Mouse (Mus musculus): ENCODE data around the gene Srgap3.

The Srgap3 gene

DNA sequence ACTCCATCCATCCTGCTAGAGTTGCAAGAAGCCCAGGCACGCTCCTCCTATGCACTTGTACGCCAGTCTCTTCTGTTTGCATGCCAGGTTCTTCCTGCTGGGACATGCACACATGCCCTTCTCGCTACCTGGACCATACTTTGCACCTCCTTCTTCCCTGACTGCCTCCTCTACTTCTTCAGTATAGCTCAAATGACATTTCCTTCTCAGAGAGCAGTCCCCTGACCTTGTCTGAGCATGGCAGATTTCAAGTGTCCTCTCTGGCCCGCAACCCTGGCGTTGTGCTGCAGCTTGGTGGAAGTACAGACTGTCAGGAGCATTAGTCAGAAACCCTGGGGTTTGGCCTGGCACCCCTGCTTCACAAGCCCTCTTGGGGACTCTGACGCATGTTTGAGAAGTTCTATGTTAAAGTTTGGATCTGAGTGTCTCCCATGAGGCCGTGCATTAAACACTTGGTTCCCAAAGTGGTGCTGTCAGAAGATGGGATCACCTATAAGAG is 128.6 kb downstream of the Srgap3 start:
- in situ Hi-C loops (cut with MboI, MseI) = no loop called here

DNA sequence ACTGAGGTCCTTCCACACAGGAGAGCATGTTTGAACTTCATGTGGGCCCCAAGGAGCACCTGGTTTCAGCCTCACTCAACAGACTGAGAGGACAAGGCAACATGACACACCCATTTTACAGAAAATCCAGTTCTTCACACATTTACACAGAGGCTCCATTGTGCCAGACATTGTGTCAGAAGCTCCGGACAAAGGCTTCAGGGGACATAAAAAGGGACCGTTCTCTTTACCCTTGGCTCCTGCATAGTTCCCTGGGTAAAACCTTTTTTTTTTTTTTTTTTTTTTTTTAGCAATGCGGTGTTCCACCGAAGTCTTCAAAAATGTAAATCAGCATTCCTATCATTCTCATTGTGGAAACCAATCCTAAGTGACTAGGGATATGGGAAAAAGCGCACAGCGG is 131.5 kb downstream of the Srgap3 start:
- in situ Hi-C loops (cut with MboI, MseI) = no loop called here

GRCm38 (mm10) chr6:112814525-112815086 is 132.5 kb downstream of the Srgap3 start:
- in situ Hi-C loops (cut with MboI, MseI) = no loop called here

GRCm38 (mm10) chr6:112812884-112813283 is 134.2 kb downstream of the Srgap3 start:
- in situ Hi-C loops (cut with MboI, MseI) = no loop called here

- in situ Hi-C loops (cut with MboI, MseI) = no loop called here
Measured at GRCm38 (mm10) chr6:112810521-112810830, 136.6 kb downstream of the Srgap3 start.

DNA sequence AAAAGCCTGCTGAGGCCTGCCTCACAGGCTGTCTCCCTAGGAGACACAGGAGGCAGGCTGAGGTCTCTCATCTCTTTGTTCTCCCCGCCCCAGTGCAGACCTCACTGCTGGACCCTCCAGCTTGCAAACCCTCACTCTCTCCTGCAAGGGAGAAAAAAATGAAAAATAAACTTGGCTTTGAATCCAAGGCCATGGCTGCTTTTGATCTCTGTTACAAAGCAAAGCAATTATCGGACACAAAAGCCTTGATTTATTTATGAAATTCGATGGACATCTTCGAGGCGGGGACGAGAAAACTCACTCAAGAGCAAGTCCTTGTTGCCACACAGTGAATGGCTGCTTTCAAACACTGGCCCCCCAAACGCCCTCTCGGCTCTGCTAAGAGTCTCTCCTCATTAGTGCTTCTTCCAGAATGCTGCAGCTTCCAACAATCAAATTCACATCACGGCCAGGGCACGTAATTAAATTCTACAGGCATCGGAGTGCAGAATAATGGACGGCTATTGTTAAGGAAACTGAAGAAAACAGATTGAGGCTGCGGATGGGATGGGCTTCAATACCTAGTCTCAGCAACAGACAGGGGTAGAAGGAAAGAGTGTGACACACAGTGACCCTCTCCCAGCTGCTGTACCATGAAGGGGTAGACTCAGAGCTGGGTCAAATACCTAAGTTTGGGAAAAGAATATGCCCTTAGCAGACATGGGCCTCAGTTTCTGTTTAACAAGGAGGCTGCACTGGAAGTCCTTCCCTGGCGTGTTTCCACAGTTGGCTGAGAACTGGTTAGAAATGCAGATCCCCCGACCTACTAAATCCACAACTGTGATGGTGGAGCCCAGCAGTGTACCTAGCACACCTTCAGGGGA is 137.2 kb downstream of the Srgap3 start:
- in situ Hi-C loops (cut with MboI, MseI) = no loop called here

DNA sequence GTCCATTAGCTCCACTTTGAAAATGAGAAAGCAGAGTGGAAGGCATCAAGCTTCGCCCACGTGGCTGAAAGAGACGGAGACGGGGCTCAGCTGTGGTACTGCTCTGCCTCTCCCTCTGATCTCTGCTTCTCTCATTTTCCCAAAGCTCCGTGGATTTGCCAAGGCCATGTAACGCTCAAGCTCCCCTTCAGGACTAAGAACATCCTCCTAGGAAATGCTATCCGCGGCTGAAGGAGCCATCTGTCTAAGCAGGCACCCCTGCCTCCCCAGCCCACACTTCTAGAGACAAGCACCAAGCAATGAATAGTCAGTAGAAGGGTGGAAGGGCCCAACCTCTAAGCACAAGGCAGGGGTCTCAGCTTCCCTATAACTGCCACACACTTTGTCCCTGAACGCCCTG is 138.3 kb downstream of the Srgap3 start:
- in situ Hi-C loops (cut with MboI, MseI) = no loop called here

GRCm38 (mm10) chr6:112801917-112802316 is 145.1 kb downstream of the Srgap3 start:
- in situ Hi-C loops (cut with MboI, MseI) = no loop called here

- in situ Hi-C loops (cut with MboI, MseI) = no loop called here
Measured at GRCm38 (mm10) chr6:112798378-112798777, 148.7 kb downstream of the Srgap3 start.

DNA sequence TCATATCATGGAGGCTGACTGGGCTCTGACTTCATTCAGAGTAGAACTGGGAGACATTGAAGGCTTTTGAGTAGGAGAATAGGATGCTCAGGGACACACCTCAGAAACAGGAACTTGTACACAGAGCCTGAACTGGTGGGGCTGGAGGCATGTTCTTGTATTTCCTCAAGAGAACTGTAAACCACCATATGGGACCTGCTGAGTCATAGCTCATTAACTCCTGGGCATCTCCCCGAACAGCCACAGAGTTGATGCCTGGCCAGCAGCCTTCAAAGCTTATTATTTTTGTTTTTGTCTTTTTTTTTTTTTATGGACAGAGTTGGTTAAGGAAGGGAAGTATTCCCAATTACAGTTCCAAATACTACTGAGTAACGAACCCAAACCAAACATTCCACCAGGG is 150.5 kb downstream of the Srgap3 start:
- in situ Hi-C loops (cut with MboI, MseI) = no loop called here

DNA sequence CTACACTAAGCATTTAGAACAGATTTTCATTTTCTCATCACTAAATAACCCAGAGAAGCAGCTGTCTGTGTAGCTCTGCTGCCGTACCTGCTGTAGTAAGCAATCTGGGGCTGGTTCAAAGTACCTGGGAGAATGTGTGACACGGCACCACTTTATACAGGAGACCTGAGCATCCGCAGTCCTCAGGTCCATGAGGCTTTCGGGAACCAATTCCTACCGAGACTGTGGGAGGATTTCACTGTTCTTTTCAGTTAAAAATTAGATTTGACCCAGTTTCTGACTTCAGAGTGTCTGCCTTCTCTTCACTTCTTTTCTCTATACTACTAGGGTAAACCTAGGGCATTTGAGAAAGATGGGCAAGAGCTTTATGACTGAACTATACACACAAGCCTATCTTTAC is 153.2 kb downstream of the Srgap3 start:
- in situ Hi-C loops (cut with MboI, MseI) = no loop called here

DNA sequence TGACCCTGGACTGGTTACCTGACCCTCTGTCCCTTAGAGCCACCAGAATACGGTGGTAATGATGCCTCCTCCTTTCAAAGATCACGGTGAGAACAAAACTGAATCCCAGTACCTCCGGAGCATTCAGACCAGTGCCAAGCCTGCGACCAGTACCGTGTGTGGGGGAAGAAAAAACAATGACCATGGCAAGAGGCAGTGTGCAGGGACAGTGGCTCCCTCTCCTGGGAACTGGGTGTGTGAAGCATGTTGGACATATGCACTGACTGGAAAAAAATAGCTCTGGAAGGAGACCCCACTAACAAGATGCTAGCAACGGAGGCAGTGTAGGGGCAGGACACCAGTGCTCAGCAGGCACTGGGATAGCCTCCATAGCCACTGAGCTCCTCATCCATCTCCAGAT is 157.2 kb downstream of the Srgap3 start:
- in situ Hi-C loops (cut with MboI, MseI) = no loop called here

GRCm38 (mm10) chr6:112788617-112789016 is 158.4 kb downstream of the Srgap3 start:
- in situ Hi-C loops (cut with MboI, MseI) = no loop called here

DNA sequence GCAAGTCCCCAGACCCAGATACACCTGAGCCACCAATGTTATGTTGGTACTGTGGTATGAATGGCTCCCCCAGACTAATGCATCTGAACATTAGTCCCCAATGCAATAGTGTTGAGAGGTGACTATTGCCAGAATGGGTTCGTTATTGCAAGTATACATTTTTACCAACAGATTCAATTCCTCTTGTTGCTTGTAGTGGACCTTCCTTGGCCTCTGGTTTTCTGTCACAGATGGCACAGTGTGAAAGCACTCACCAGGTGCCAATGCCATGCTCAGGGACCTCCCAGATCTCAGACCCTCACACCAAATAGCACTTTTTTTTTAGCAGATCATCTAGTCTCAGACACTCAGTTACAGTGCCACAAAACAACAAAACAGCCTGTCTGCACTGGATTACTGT is 158.9 kb downstream of the Srgap3 start:
- in situ Hi-C loops (cut with MboI, MseI) = no loop called here

- in situ Hi-C loops (cut with MboI, MseI) = no loop called here
Measured at GRCm38 (mm10) chr6:112781409-112782093, 165.5 kb downstream of the Srgap3 start.

DNA sequence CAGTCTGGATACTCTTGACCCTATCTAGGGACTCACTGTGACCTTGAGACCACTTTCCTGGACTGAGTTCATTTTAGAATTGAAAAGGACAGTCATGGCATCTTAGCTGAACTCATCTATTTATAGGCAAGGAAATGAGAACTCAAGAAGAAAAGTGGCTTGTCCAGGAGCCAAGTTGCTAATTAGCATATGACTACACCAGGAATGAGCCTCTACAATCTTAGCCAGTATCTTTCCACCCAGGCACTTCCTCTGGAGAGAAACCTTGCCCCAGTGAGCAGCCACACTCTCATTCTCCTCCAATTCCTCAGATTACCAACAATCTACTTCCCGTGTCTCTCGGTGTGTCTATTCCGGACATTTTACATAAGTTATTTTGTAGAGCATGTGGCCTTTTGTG is 168.9 kb downstream of the Srgap3 start:
- in situ Hi-C loops (cut with MboI, MseI) = no loop called here

- in situ Hi-C loops (cut with MboI, MseI) = no loop called here
Measured at GRCm38 (mm10) chr6:112776718-112777117, 170.3 kb downstream of the Srgap3 start.

- in situ Hi-C loops (cut with MboI, MseI) = no loop called here
Measured at GRCm38 (mm10) chr6:112773754-112774153, 173.3 kb downstream of the Srgap3 start.

GRCm38 (mm10) chr6:112770996-112771395 is 176.1 kb downstream of the Srgap3 start:
- in situ Hi-C loops (cut with MboI, MseI) = no loop called here

- in situ Hi-C loops (cut with MboI, MseI) = no loop called here
Measured at GRCm38 (mm10) chr6:112758541-112758940, 188.5 kb downstream of the Srgap3 start.

GRCm38 (mm10) chr6:112756866-112757265 is 190.2 kb downstream of the Srgap3 start:
- in situ Hi-C loops (cut with MboI, MseI) = no loop called here

GRCm38 (mm10) chr6:112754994-112755393 is 192.1 kb downstream of the Srgap3 start:
- in situ Hi-C loops (cut with MboI, MseI) = no loop called here

DNA sequence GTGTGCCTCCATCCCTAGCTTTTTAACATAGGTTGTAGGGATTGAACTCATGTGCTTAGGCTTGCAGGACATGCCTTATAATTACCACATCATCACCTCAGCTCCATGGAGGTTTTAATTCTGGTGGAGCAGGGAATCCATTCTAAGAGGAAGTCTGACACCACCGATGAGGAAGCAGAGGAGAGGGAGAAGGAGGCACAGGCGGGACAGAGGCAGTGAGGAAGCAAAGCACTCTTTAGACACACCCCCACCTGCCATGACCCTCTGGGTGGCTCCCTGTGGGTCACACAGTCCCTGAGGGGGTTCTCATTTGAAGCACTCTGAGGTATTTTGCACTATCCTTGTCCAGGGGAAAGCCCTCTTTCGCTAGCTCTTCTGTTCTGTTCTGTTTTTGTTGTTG is 194.5 kb downstream of the Srgap3 start:
- in situ Hi-C loops (cut with MboI, MseI) = no loop called here
